Mouse (Mus musculus) spleen, postnatal 4 days (tissue): Measurements from ENCODE around the gene Ephb1.

ENCODE experiments used
- DNase-seq, 2 experiments: peaks; one replicate each; pipeline ENCODE4 v3.0.0; 2022; ENCODE audit warnings: low spot score in 2 of 2

The Ephb1 gene

DNA sequence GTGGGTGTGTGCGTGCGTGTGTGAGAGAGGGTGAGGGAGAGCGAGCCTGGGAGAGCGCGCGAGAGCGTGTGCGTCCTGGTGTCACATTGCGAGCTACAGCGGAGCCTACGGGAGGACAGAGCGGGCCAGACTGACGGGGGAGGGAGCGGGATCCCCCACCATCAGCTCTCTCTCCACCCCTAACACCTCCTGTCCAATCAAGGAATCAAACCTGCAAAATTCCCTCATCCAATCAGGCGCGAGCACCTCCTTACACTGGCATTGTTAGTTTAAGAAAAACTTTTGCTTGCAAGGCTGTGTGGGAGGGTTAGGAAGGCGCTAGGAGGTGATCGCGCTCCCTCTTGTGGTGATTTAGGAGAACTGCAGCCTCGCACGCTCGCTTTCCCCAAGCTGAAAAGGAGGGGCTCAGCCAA, at the start of gene Ephb1:
TSS of gene Ephb1 (minus strand) at position 133 of the 413 bp plus-strand sequence.
- peak; percentile 34 to 74 for DNase-seq

DNA sequence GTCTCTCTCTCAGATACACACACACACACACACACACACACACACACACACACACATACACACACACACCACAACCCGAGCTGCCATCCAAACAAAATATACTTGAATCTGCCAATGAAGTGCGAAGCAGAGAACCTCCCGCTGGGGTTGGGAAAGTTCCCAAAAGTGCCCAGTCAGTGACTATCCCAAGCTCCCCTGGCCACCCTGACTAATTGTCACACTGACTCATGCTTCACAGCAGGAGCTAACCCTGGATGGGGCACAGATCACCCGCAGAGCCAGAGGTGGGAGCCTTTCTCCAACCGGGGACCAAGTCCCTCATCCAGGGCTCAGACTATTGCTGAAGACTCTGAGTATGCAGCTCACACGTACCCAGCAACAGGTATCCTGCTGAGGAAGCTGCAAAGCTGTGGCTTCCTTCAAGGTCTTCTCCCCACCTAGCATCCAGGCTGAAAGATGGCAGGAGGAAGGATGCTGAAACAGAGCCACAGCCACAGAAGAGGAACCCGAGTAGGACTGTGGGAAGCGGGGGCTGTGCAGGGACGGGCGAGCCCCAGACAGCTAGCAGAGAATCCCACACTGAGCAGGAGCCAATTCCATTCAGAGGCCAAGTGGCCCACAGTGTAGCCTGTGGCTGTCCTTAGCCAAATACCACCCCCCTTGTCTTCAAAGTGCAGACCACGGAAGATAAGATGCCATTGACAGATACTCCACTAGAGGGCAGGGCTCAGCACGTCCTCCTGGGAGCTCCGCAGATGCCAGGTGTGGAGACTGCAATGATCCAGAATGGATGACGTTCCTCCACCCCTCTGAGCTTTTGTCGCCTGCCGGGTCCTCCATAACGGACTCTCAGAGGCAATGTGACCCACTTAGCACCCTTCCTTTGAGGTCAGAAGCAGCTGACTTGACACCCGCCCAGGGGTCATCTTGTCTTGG, 48.9 kb upstream of the Ephb1 start:
- no peak for DNase-seq

DNA sequence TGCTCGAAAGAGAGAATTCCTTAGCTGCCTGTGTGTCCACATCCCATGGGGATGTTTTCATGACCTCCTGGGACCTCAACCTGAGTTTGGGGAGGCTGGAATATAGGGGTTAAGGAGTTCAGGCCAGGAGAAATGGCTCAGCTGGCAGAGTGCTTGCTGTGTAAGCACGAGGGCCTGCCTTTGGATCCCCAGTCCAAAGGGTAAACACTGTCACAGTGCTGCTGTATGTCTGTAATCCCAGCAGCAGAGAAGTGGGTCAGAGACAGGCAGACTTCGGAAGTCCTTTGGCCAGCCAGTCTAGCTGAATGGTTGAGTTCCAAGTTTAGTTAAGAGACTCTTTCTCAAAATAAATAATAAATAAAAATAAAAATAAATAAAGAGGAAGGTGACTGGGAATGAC, 48.2 kb upstream of the Ephb1 start:
- no peak for DNase-seq

DNA sequence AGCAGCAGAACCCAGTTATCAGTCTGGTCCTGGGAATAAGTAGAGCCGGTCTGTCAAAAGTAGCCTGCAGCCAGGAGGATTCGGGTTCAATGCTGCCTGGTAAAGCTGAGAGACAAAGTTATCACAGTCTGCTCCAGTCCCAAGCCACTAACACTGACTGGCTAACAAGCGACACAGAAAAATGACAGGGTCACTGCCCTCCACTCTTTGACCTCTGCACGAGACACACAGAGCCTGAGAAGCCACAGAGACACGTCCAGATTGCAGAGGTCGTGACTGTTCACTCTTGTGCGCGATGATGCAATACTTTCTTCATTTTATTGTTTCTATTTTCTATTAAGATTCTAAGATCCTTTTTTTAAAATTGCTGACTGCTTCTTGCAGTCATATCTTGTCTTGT, 33.8 kb upstream of the Ephb1 start:
- DNase-seq, result no peak

DNA sequence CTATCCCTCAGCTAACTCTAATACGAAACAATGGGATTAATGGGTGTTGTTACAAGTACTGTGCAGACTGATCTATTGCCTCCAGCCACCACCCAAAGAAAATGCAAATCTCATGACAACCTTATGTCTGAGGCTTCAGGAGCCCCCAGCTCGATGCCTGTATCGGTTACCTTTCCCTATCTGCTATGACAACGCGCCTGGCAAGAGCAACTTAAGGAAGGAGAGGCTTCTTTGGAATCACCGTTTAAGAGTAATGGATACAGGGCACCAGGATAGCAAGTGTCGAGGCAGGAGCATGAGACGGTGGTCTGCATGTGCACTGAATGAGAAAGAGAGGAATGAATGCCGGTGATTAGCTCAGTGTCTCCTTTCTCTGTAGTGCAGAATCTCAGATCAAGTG, 32.3 kb upstream of the Ephb1 start:
- DNase-seq, result no peak

DNA sequence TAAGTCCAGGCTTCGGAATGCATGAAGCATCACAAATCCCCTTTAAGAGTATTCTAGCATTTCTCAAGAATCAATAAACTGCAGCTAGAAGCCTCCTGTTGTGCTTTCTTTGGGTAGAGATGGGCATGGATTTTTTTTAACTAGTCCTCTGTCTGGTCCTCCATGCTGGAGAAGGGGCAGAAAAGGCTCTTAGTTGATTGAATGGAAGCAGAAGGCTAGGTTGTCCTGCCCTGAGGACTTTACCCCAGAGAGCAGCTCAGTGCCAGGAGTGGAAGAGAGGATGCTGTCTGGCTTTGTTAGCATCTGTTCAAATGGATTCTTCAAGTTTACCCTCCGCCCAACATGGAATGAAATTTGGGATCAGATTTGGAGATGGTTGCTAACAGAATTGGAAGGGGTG, 25.7 kb upstream of the Ephb1 start:
- DNase-seq, result no peak

DNA sequence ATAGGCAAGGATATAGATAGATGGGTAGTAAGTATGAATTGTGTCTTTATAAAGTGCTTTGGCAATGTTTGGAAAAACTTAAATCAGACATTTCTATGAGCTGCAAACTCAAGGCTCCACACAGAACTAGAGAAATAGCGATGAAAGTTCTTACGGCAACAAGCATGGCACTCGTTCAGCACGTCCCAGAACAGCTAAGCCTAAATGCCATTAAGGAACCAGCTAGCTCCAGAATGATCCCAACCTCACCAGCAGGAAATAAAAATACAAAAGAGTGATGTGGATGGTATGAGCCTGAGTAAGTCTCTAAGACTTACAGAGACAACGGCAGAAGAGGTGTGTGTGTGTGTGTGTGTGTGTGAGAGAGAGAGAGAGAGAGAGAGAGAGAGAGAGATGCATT, 20.2 kb upstream of the Ephb1 start:
- DNase-seq, result no peak

DNA sequence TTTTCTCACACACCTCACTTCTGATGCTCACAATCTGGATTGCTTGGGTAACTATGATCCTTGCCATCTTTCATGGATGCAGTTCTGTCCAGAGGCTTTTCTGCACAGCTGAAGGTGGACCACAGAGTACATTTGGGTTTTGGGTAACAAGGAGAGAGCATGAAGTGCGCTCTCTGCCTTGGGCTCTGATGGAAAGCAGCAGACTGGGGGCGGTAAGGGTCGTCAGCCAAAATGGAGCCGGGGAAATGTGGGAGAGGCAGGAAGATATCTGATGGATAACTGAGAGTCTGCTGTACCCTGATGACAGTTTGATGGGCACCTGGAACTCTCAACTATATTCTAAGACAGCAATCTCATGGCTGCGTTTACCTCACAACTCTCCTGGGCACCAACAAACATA, 19.4 kb upstream of the Ephb1 start:
- DNase-seq, result no peak

DNA sequence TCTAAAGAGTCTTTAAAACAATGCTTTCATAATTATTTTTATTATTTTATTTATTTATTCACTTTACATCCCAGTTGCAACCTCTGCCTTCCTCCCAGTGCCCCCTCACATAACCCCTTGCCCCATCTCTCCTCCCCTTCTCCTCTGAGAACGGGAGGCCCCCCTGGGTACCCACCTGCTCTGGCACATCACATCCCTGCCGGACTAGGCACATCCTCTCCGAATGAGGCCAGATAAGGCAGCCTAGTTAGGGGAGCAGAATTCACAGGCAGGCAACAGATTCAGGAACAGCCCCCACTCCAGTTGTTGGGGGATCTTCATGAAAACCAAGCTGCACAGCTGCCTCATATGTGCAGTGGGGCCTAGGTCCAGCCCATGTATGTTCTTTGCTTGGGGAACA, 17.4 kb upstream of the Ephb1 start:
- DNase-seq, result no peak

DNA sequence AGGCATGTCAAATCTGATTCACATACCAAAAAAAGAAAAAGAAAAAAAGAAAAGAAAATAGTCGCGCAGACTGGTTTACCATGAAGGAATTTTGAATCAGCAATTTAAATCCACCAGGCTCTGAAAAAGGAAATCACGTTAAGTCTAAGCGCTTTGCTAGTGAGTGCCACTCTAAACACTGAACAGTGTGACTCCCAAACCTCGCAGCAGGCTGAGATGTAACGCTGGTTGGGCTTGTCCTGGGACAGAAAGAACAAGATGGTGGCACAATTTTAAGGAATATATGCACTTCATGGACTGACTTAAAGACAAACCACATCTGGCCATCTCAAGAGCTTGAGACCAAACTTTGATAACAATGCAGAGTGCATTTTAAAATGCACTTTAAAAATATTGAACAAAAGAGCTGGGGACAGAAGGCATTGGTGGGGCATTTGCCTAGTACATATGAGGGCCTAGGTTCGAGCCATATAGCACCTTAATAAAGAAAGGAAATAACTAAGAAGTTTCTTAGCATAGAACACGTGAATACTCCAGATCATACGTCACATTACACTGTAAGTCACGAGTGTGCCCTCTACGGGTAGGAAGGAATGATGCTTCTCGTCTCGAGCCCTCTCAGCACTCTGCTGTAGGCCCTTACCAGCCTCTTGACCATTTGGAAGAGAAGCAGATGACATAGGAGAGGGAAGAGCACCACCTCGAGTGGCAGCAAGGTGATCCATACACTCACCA, 16.7 kb upstream of the Ephb1 start:
- no peak for DNase-seq

DNA sequence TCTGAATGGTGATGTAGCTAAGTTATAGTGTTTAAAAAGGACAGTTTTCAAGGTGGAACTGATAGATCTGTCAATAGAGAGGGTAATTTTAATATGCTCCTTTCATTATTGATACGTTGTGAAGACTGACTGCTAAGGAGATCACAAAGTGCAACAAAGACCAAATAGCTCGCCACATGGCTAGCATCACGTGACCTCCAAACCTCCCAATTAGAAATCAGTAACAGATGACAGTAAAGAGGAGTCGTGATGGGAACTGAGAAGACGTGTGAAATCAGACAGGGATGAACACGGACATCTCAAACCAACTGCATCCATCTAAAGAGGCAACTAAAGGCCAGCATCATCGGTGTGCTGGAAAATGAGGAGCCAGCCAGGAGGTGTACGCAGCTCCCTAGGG, 15.6 kb upstream of the Ephb1 start:
- no peak for DNase-seq

DNA sequence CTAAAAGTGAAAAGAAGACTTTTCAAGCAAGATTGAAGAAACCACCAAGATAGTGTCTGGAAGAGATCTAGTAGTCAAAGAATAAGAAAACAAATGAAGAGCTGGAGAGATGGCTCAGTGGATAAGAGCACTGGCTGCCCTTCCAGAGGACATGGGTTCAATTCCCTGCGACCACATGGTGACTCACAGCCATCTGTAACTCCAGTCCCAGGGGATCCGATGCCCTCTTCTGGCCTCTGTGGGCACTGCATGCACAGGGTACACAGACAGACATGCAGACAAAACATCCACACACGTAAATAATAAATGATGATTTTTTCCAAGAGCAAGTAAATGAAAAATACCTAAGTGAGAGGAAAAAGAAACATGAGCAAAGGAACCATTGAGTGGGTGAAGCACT, 14.6 kb upstream of the Ephb1 start:
- no peak for DNase-seq

DNA sequence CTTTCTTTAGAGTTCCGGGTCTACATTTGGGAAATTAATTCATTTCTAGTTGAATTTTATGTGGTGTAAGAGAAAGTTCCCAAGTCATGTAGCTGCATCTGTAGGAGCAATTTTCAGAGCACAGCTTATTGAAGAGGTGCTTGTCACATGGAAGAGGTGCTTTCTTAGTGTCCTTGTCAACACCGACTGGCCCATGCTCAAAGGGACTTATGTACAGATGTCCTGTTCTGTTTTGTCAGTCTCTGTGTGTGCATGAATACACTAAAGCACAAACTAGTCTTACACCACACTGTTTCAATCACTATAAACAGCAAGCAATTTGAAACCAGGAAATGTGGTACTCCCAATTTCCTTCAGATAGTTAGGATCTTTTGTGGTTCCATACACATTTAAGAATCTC, 13.3 kb upstream of the Ephb1 start:
- DNase-seq, result no peak

DNA sequence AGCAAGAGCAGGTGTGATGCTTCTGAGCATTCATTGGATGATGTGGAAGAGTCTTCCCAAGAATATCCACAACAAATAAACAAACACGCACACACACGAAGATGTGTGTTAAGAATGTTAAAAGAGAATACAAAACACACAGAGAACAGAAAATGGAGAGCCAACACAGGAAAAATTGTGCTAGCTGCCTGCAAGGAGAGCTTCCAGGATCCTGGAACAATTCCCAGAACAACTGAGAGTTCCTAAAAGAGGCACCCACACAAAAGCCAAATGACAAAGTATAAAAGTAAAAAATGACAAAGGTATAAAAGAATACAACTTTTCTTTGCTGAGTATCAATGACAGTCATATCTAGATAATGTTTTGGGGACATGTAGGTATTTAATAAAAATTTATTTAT, 11.0 kb upstream of the Ephb1 start:
- DNase-seq, result no peak

DNA sequence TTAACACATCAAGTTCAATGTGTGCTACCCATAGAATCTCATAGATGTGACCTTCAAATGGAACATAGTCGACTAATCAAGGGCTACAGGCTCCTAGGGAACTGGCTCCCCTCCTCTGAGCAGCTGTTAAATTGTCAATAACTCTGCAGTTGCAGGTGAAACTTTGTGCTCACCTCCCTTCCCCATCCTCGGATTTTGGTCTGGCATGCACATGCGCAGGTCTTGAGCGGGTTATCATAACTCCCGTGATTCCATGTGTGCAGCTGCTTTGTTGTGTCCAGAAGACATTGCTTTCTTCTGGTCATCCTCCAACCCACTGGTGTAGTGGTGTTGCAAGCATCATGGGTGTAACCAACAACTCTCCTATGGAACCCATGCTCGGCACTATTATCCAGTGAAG, 4.8 kb upstream of the Ephb1 start:
- DNase-seq, result no peak

DNA sequence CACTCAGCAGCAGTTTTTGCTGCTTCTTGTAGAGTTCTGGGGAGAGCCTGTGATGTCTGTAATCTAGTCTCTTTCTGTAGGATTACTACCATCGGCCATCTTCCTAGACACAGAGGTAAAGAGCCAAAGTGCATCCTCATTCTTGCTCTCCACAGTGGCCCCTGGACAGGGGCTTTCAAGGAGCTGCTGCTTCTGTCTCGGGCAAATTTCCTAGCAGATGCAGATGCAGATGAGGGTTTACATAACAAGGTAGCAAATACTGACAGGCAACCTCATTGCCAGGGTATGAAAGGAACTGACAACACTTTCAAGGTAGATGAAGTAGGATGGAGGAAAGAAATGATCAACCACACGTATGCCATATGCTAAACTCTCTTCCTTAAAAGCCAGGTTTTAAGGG, 4.2 kb upstream of the Ephb1 start:
- DNase-seq, result no peak

DNA sequence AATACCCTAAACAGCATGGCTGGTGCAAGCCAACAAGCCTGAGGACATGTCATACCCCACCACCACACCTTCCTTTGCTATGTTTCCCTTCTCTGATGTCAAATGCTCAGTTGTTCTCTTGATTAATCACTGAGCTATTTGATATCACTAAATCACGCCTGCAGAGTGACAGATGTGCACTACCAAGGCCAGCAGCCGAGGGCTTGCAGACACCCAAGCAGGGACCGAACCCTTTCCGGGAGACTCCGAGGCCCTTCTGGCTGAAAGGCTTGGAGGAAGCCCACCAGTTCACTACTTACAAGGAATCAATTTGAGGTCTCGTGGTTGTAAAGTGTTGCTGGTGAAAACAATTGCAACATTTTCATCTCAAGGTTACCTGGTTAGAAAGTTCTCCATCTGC, 3.5 kb upstream of the Ephb1 start:
- DNase-seq, result no peak

DNA sequence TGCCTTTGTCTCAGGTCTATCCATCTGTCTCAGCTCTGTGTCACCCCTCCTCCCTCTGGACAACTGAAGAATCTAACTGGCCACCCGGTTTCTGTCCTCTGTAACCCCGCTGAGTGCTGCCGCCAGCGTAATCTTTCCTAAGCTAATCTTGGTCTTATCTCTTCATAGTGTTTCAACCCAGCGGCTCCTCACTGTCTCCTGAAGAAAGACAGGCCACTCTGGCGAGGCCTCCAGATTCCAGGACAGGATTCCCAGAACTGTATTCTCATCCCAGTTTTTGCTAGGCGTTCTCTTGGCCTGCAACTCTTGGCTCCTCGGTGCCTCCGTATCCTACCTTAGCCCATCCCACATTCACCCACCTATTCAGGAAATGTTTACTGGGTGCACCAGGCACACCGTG, 2.0 kb upstream of the Ephb1 start:
- no peak for DNase-seq

DNA sequence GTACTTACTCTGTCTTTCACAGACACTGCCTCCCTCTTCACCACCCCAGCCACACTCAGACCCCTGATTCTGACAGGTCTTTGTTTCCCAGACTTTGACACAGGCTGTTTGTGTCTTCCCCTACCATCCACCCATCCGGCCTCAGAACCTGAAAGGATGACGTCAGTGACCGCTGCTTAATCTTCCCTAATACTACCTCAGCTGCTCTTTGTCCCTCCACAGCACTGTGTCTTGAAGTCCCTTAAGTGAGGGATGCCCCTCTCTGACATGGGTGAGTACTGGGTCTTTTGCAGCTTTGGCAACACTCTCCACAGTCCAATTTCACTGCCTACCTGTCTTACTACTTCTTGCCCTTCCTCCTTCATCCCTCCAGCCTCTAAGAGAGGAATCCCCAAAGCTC, 1.2 kb upstream of the Ephb1 start:
- no peak for DNase-seq

DNA sequence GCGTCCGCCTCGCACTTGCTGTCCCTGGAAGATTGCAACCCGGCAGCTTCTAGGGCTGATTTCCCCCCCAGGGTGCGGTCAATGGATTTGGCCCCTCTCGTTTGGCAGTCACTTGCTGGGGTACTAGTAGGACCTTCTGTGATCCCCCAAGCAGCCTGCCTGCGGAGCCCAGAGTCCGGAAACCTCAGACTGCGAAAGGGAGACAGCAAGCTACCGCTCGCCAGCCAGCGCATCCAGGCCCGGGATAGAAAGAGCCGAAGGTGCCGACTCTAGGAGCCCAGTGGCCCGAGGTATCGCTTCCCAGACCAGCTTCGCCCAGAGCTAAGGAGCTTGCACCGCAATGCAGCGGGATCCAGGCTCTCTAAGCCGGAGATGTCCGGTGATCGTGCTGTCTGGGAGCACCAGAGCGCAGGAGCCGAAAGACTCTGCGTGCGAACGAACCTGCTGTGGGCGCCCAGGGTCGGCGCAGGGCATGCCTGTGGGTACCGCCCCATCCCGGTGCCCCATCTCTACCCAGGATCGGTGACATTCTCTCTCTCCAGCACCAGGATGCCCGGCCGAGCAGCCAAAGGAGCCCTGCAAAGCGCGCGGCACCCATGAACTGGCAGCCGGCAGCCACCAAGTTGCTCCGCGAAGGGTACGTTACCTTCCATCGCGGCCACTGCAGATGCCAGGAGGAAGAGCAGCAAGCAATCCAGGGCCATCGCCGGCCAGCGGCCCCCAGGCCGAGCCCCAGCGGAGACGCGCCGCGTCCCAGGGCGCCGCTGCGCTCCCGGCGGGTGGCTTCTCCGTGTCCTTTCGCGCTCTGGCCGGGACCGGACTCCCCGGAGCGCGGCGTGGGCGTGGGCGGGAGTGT, 629 bp downstream of the Ephb1 start:
- DNase-seq, result peak in 1 of 2 experiments; percentile 60

DNA sequence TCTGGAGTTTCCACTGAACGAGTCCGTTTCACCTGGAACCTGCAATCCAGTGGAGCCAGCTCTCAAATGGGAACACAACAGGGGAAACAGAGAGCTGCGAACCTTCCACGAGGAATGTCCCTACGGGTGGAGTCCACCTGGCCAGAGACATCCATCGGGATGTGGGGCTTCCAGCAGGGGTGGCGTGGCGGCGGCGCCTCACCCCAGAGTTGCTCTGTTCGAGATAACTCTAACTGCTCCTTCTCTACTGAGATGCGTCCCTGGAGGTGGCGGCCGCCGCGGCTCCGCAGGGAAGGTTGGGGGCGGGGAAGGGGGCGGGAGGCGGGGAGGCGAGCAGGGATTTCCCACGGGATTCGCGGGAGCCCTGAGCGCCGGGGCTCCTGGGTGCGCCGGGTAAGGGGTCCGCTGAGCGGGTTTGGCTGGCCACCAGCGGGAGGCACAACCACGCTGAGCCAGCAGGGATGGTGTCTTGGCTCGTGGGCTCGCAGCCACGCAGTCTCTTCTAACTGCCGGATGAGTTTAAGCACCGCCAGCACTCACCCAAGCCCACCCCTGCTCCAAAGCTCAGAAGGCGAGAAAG, 1.3 kb downstream of the Ephb1 start:
- DNase-seq, result peak in 1 of 2 experiments; percentile 56
